Mouse (Mus musculus) left cerebral cortex, postnatal 36 days (tissue): ENCODE results near the gene Rere. TPM values are rescaled to one million over a fixed set of nuclear protein-coding genes. Genes with fewer than 3 reads are reported as not detected.
"Not testable (repeated sequence)": the region's sequence is repeated elsewhere in the genome, so short reads cannot be mapped to it uniquely, and the experiment has no call there.

Source experiments
- DNase-seq, 2 experiments: peaks; one replicate each; pipeline ENCODE4 v3.0.0; 2021 to 2022; ENCODE audit warnings: low spot score in 2 of 2, mixed read lengths in 1 of 2
- intact Hi-C: fragments of 180-260 bp; cut with DNase I; formaldehyde crosslinking; loops from one replicate; pipeline ENCODE4 v1.15.1; 2025
- total RNA-seq, 2 experiments: library from RNA; stranded (reverse); gene quantifications; 2 replicates each; pipeline ENCODE4 v1.2.3; 2021

The Rere gene
- total RNA-seq, 2 experiments from 2014 or later: 86.7 to 131 TPM

GRCm38 (mm10) chr4:150518826-150519225 is 237.4 kb downstream of the Rere start:
- DNase-seq: no peak
- intact Hi-C loops: no loop called here

GRCm38 (mm10) chr4:150520069-150520468 is 238.6 kb downstream of the Rere start:
- DNase-seq: no peak
- intact Hi-C loops: no loop called here

- intact Hi-C loops: no loop called here
- DNase-seq: no peak
Measured at GRCm38 (mm10) chr4:150522425-150522824, 241.0 kb downstream of the Rere start.

- no peak for DNase-seq
- intact Hi-C loops: no loop called here
Measured at GRCm38 (mm10) chr4:150523351-150523750, 241.9 kb downstream of the Rere start.

GRCm38 (mm10) chr4:150526269-150526668 is 244.8 kb downstream of the Rere start:
- DNase-seq: no peak
- intact Hi-C loops: no loop called here

GRCm38 (mm10) chr4:150528426-150528825 is 247.0 kb downstream of the Rere start:
- intact Hi-C loops: no loop called here
- DNase-seq: no peak

- DNase-seq: no peak
- intact Hi-C loops: no loop called here
Measured at GRCm38 (mm10) chr4:150528846-150529245, 247.4 kb downstream of the Rere start.

GRCm38 (mm10) chr4:150531869-150532268 is 250.4 kb downstream of the Rere start:
- DNase-seq: no peak
- intact Hi-C loops: no loop called here

- DNase-seq: no peak
- intact Hi-C loops: no loop called here
Measured at GRCm38 (mm10) chr4:150536821-150537510, 255.5 kb downstream of the Rere start.

- DNase-seq: no peak
- intact Hi-C loops: no loop called here
Measured at GRCm38 (mm10) chr4:150539846-150540245, 258.4 kb downstream of the Rere start.

- intact Hi-C loops: no loop called here
- no peak for DNase-seq
Measured at GRCm38 (mm10) chr4:150540392-150541094, 259.1 kb downstream of the Rere start.

GRCm38 (mm10) chr4:150544231-150544630 is 262.8 kb downstream of the Rere start:
- no peak for DNase-seq
- intact Hi-C loops: no loop called here

GRCm38 (mm10) chr4:150544652-150545258 is 263.3 kb downstream of the Rere start:
- intact Hi-C loops: no loop called here
- peak in 1 of 2 experiments; percentile 49 for DNase-seq

GRCm38 (mm10) chr4:150545775-150546174 is 264.3 kb downstream of the Rere start:
- no peak for DNase-seq
- intact Hi-C loops: no loop called here

GRCm38 (mm10) chr4:150546296-150546695 is 264.9 kb downstream of the Rere start:
- DNase-seq, intact Hi-C loops: not testable (repeated sequence)

GRCm38 (mm10) chr4:150549393-150549792 is 267.9 kb downstream of the Rere start:
- DNase-seq: no peak
- intact Hi-C loops: no loop called here

- no peak for DNase-seq
- intact Hi-C loops: no loop called here
Measured at GRCm38 (mm10) chr4:150549989-150550716, 268.7 kb downstream of the Rere start.

GRCm38 (mm10) chr4:150551390-150551789 is 269.9 kb downstream of the Rere start:
- no peak for DNase-seq
- intact Hi-C loops: no loop called here

GRCm38 (mm10) chr4:150552751-150553600 is 271.5 kb downstream of the Rere start:
- DNase-seq: no peak
- intact Hi-C loops: no loop called here
